Mouse (Mus musculus): ENCODE measurements around the gene Aicda.
A peak's percentile ranks its signal among the peaks of the same experiment; 100 is the strongest.
"Not testable (repeated sequence)": the region's sequence is repeated elsewhere in the genome, so short reads cannot be mapped to it uniquely, and the experiment has no call there.

Aicda gene

DNA sequence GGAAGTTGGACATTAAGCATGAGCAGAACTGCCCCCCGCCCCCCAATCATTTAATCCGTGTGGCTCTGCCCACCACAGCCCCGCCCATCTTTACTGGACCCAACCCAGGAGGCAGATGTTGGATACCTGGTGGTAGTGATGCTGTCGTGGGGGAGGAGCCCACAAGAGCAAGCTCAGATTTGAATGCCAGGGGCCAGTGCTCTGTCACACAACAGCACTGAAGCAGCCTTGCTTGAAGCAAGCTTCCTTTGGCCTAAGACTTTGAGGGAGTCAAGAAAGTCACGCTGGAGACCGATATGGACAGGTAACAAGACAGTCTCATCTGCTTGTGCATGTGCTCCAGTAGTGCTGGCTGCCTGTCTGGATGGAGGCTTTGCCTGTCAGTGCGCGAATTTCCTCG, at the start of gene Aicda:
Gene Aicda, plus strand, starts transcription at position 196 of the 400 bp plus-strand sequence.
- DNase-seq (ENCODE audit: low spot score), result no peak

GRCm38 (mm10) chr6:122505041-122505440, 48.6 kb upstream of the Aicda start:
- no peak for DNase-seq (ENCODE audit: low spot score)

GRCm38 (mm10) chr6:122505545-122505944, 48.1 kb upstream of the Aicda start, which contains the start of gene Mfap5:
Mfap5 (plus strand) TSS chr6:122505845.
- no peak for DNase-seq (ENCODE audit: low spot score)

GRCm38 (mm10) chr6:122508494-122508893, 45.1 kb upstream of the Aicda start:
- no peak for DNase-seq (ENCODE audit: low spot score)

DNA sequence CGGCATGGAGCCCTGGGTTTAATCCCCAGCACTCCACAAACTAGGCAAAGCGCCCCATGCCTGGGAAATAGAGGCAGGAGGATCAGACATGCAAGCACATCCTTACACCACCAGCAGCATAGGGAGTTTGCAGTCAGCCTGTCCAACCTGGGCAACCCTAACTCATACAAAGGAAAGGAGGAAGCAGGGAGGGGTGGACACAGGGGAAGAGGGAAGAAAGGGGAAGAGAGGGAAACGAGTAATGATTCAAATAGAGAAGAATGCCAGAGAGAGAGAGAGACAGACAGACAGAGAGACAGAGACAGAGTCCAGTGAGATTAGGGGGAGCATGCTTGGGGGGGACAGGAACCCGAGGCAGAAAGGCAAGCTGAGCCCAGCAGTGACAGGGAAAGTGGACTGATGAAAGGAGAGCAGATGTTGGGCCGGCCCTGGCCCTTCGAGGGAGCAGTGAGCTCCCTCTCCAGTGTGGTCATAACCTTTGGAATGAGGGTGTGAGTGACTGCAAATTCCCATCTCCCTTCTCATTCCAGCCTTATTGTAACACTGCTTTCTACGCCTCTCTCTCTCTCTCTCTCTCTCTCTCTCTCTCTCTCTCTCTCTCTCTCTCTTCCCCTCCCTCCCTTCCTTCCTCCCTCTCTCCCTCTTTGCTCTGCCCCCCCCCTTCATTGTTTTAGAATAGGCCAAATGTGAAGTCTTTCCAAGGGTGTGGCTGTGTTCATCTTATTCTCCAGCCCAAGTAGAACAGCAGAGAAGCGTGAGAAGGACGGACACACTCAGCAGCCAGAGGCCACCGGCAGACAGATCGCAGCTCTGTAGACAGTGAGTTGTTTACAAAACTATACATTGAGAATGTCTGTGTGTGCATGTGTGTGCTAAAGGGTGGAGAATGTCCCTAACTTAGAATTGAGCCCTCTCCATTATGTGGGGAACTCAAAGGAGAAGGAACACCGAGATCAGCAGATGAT, 40.4 kb upstream of the Aicda start:
- no peak for DNase-seq (ENCODE audit: low spot score)

DNA sequence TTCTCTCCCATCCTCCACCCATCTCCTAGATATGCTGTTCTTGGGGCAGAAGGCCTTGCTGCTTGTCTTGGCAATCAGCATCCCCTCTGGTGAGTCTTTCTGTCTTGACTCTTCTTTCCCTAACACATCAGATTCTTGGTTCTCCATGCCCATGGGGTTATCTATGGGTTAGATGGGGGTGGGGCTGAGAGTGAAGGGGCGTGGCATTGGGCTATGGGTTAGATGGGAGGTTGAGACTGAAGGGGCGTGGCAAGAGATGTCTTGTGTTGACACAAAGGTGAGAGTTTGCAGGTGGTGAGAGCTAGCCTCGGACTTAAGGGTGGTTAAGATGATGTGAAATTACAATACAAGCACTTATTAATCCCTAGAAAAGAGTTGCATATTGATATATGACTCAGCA, 39.3 kb upstream of the Aicda start:
- no peak for DNase-seq (ENCODE audit: low spot score)

DNA sequence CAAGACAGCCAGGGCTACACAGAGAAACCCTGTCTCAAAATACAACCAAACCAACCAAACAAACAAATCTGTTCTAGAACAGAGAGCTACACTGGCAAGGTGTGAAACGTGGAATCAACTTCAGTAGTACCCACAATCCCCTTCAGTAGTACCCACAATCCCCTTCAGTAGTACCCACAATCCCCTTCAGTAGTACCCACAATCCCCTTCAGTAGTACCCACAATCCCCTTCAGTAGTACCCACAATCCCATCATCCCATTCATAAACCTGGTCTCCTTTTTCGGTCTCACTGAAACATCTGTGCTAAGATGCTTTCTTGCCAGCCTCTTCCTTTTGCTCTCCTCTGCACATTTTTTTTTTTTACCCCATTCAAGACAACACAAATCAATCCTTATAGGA, 37.8 kb upstream of the Aicda start:
- not testable (repeated sequence) for DNase-seq (ENCODE audit: low spot score)

GRCm38 (mm10) chr6:122517668-122518067, 35.9 kb upstream of the Aicda start:
- DNase-seq (ENCODE audit: low spot score), result no peak

DNA sequence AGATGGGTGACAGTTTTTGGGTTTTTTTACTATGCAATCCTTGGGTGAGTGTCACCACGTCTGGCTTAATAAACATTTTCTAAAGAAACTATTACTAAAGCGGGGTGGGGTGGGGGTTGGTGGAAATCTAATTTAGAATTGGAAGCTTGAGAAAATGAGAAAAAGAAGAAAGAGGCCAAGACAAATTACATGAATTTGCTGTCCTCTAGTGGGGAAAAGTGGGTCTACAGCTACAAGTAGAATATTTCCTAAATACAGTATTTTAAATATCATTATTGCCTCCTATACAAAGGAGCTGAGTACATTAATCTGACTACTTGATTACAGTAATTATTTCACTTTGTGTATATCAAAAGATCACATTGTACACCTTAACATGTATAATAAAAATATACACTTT, 34.2 kb upstream of the Aicda start:
- DNase-seq (ENCODE audit: low spot score), result no peak

GRCm38 (mm10) chr6:122522595-122522994, 31.0 kb upstream of the Aicda start:
- no peak for DNase-seq (ENCODE audit: low spot score)

- DNase-seq (ENCODE audit: low spot score), result no peak
These were observed 30.3 kb upstream of the Aicda start for GRCm38 (mm10) chr6:122523289-122523688.

GRCm38 (mm10) chr6:122527596-122527995, 26.0 kb upstream of the Aicda start:
- DNase-seq (ENCODE audit: low spot score), result peak; percentile 6

DNA sequence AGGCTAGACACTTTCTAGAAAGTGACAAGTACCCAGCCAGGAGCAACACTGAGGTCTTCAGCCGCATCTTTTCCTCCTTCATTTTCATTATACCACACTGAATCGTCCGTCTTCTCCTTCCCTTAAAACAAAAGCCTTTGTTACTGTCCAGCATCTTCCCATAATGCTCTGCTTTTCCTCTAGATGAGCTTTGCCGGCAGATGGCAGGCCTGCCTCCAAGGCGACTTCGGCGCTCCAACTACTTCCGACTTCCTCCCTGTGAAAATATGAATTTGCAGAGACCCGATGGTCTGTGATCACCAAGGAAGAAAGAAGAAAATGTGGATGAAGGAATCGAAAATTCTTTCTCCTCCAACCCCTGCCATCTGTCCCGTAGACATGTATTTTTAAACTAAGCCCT, 25.5 kb upstream of the Aicda start:
- DNase-seq (ENCODE audit: low spot score), result no peak

DNA sequence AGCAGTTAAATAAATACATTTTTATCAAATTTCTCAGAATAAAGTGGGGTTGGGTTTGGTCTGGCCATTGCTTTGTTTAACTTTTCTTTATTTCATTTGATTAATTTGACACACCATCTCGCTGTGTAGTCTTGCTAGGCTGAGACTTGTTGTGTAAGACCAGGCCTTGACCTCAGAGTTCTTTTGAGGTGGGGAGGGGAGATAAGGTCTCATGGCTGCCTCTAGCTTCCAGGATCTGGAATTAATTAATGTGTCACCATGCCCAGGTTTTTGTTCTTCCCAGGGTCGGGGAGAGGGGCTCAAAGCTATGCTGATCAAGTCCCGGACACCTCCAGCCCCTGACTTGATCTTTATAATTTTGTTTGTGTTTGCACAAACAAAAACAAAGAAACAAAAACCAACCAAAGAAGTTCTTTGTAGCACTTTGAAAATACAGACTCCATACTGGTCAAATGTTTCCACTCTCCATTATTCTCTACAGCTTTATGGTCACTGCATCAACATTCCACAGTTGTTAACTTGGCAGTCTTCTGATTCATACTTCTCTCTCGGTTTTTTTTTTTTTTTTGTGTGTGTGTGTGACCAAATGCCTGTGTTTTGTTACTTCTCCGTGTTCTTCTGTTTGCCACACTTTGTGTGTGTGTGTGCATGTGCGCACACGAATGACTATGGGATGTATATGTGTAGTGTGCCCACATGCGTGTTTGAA, 22.0 kb upstream of the Aicda start:
- DNase-seq (ENCODE audit: low spot score), result peak; percentile 25

DNA sequence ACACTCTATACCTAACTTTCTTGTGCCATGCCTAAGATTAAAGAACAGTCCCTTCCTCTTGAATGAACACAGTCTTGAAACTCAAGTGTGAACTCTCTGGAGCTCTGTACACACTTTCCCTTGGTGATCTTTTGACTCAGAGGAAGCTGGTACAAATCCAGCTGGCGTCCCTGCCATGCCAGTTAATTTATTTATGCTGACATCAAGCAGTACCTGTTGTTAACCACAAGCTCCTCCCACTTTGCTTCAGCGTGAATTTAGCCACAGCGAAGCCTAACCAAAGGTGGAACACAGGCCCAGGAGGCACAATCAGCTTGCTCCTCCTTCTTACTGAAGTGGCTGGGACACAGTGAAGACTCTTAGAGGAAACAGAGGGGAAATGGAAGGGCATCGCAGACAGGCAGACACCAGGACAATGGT, 20.7 kb upstream of the Aicda start:
- DNase-seq (ENCODE audit: low spot score), result peak; percentile 20

GRCm38 (mm10) chr6:122534032-122534431, 19.6 kb upstream of the Aicda start:
- DNase-seq (ENCODE audit: low spot score), result no peak

DNA sequence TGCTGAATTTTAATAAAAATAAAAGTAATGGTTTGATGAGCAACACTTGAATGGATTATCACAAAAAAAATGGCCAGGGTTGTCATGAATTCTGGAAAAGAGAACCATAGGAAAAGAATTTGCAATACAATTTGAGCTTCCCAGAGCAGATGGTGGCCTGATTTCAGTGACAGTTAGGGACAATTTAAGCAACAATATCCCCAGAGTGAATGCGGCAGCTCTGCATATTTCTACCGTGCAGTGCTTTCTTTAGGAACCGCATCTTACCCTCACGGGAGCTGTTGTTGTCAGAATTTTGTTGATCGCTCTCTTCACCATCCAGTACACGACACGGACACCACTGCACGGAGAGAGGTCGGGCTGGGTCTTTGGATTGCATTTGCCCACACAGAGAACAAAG, 14.0 kb upstream of the Aicda start:
- DNase-seq (ENCODE audit: low spot score), result no peak

- DNase-seq (ENCODE audit: low spot score), result not testable (repeated sequence)
These were observed 11.1 kb upstream of the Aicda start for GRCm38 (mm10) chr6:122542459-122542858.

GRCm38 (mm10) chr6:122543574-122543973, 10.0 kb upstream of the Aicda start:
- no peak for DNase-seq (ENCODE audit: low spot score)

- no peak for DNase-seq (ENCODE audit: low spot score)
These were observed 8.9 kb upstream of the Aicda start for GRCm38 (mm10) chr6:122544672-122545071.

- DNase-seq (ENCODE audit: low spot score), result no peak
These were observed 8.2 kb upstream of the Aicda start for GRCm38 (mm10) chr6:122545289-122545882.

GRCm38 (mm10) chr6:122545948-122546347, 7.7 kb upstream of the Aicda start:
- DNase-seq (ENCODE audit: low spot score), result no peak

- no peak for DNase-seq (ENCODE audit: low spot score)
These were observed 501 bp downstream of the Aicda start for GRCm38 (mm10) chr6:122554102-122554501.
